Mouse (Mus musculus): ENCODE measurements around the gene Olfr437.
"Not testable (repeated sequence)": the region's sequence is repeated elsewhere in the genome, so short reads cannot be mapped to it uniquely, and the experiment has no call there.

The Olfr437 gene

DNA sequence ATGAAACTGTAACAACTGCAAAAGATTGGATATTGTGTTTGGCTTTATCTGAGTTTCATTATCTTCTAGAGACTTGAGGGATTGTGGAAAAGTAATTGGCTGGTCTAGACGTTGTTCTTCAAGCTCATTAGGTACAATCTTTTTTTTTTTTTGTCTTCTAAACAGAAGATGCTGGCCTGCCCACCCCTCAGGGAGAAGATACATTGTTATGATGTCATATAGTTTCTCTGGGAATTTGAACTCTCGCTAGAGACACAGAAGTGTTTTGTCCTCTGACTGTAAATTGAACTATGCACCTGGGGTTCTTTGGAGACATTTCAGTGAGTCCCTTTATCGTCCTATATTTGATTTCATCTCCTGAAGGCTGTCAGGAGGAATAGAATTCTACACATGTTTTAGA, at the start of gene Olfr437:
Gene Olfr437 (plus strand): TSS at position 301 of the 400 bp plus-strand sequence.
- DNase-seq (ENCODE audit: low spot score) = no peak

GRCm38 (mm10) chr6:43146267-43146666, 16.8 kb upstream of the Olfr437 start, which contains the start of gene Olfr237-ps1:
Olfr237-ps1 (plus strand) TSS chr6:43146567.
- DNase-seq (ENCODE audit: low spot score) = not testable (repeated sequence)

- DNase-seq (ENCODE audit: low spot score) = no peak
These were observed 3.6 kb upstream of the Olfr437 start for GRCm38 (mm10) chr6:43159502-43159901.

- no peak for DNase-seq (ENCODE audit: low spot score)
These were observed 4.2 kb downstream of the Olfr437 start for GRCm38 (mm10) chr6:43167246-43167645.

- DNase-seq (ENCODE audit: low spot score) = no peak
These were observed 8.8 kb downstream of the Olfr437 start, which contains the start of gene Olfr13 for GRCm38 (mm10) chr6:43171840-43172239. Olfr13 (plus strand) TSS chr6:43172140.

DNA sequence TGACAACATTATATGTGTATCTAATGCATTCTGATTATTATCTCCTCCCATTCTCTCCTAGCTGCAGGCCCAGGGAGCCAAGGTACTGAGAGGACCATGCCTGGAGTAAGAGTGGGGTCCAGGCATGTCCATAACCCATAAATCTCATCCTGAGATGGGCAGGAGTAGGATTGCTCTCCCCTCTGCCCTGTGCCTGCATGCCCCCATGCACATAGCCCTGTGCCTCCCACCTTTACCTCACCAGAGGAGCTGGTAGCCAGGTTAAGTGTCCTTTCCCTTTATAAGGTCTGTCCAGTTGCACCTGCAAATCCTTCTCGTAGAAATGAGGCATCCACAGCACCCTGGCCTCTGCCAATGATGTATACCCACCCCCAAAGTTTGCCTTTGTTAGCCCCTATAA, 15.0 kb downstream of the Olfr437 start:
- no peak for DNase-seq (ENCODE audit: low spot score)

- DNase-seq (ENCODE audit: low spot score) = no peak
These were observed 15.8 kb downstream of the Olfr437 start for GRCm38 (mm10) chr6:43178584-43179501.

DNA sequence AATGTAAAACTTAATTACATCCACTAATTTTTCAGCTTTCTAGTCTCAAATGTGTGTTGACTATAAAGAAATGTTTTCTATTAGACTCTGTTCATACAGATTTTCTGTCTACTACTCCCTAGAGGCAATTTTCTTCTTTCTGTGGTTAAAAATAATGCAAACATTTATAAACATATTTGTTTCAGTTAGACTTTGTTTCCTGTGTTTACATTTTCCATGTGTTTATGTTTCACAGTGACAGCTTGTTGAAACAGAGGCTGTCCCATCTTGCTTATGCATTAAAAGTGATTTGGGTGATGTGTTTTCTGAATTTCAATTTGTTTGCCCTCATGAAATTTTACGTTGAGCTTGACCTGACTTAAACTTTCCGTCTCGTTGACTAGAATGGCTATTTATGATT, 27.9 kb downstream of the Olfr437 start:
- DNase-seq (ENCODE audit: low spot score) = no peak

GRCm38 (mm10) chr6:43196781-43197180, 33.7 kb downstream of the Olfr437 start, which contains the start of gene Olfr435:
Olfr435 (plus strand) TSS chr6:43197146.
- DNase-seq (ENCODE audit: low spot score) = no peak

DNA sequence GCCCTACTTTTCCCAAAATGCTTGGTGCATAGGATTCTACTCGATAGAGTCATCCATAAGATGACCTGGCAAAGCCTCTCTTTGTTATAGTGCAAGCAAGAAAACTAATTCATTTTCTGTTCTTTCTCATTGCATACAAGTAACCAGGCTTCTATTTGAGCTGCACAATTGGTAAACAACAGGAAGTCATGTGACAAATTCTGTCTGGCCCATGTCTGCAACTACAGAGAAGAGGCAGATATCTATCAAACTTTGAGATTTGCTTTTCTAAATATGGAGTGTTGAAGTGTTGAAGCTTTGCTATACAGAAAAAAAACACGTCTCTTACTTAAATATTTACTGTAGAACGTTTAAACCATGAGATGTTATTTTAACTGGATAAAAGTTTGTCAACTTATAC, 35.0 kb downstream of the Olfr437 start:
- DNase-seq (ENCODE audit: low spot score) = no peak

- no peak for DNase-seq (ENCODE audit: low spot score)
These were observed 39.7 kb downstream of the Olfr437 start for GRCm38 (mm10) chr6:43202786-43203185.

- no peak for DNase-seq (ENCODE audit: low spot score)
These were observed 42.3 kb downstream of the Olfr437 start for GRCm38 (mm10) chr6:43205355-43205754.

DNA sequence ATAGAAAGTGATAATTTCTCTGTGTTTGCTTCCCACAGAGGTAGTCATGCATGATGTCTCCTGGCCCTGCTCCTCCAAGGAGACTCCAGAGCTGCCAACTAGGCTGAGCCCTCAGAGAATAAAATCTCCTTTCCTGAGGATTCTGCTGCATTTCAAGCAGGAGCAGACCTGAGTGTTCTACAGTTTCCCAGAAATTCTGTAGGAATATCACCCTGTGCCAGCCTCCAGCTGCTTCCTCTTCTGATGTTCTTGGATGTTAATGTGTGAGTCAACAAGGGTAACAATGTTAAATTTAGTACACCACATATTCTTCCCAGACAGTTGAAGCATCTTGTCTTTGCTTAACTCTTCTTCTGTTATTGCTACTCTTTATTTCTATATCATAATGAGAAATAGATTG, 49.8 kb downstream of the Olfr437 start, which contains the start of gene Olfr434:
Gene Olfr434 (plus strand): TSS at position 149 of the 400 bp plus-strand sequence.
- DNase-seq (ENCODE audit: low spot score) = not testable (repeated sequence)
